Mouse (Mus musculus) testis, adult 2 months (tissue): ENCODE results near the gene Fam162a. TPM values are rescaled to one million over a fixed set of nuclear protein-coding genes. Genes with fewer than 3 reads are reported as not detected.
"Not testable (repeated sequence)": the region's sequence is repeated elsewhere in the genome, so short reads cannot be mapped to it uniquely, and the experiment has no call there.

Source experiments
- H3K27ac ChIP-seq: fragments of 200-500 bp; 2 replicates; pipeline ENCODE4 v1.5.1; 2012; ENCODE audit warnings: low read depth, low read length; ENCODE audit not compliant: control insufficient read depth, insufficient read depth
- H3K27me3 ChIP-seq: fragments of 200-500 bp; 2 replicates; pipeline ENCODE4 v1.6.1; 2012; ENCODE audit warnings: mild to moderate bottlenecking, low read length, moderate library complexity; ENCODE audit not compliant: control insufficient read depth, insufficient read depth
- H3K36me3 ChIP-seq: fragments of 200-500 bp; 2 replicates; pipeline ENCODE4 v1.6.1; 2012; ENCODE audit warnings: mild to moderate bottlenecking, low read length; ENCODE audit not compliant: control insufficient read depth, insufficient read depth
- H3K4me1 ChIP-seq: fragments of 200-500 bp; 2 replicates; pipeline ENCODE4 v1.6.1; 2012; ENCODE audit warnings: low read length; ENCODE audit not compliant: control insufficient read depth, insufficient read depth
- H3K4me3 ChIP-seq: fragments of 200-500 bp; 2 replicates; pipeline ENCODE4 v1.5.1; 2012; ENCODE audit warnings: low read depth, mild to moderate bottlenecking, low read length, moderate library complexity, mixed read lengths; ENCODE audit not compliant: control insufficient read depth
- CTCF ChIP-seq: fragments of 200-500 bp; IDR thresholded peaks from 2 replicates; pipeline ENCODE4 v1.5.1; 2012; ENCODE audit warnings: low read depth, mild to moderate bottlenecking, inconsistent platforms, low read length, moderate library complexity; ENCODE audit not compliant: control insufficient read depth, insufficient read depth, insufficient replicate concordance
- POLR2A ChIP-seq: fragments of 200-500 bp; IDR thresholded peaks from 2 replicates; pipeline ENCODE4 v1.6.1; 2012; ENCODE audit warnings: low read depth, mild to moderate bottlenecking, inconsistent platforms, low read length, moderate library complexity; ENCODE audit not compliant: control insufficient read depth
- polyA plus RNA-seq: library from polyadenylated mRNA; depleted of rRNA; stranded (reverse); fragments of >200 nt; gene quantifications from 2 replicates; pipeline ENCODE4 v1.2.3, GENCODE M21; 2012; rRNA removed

The Fam162a gene
- polyA plus RNA-seq, 1 experiment = 73.0 TPM

GRCm38 (mm10) chr16:36040640-36041624 lies 30.5 kb downstream of the Fam162a start, which contains the start of gene Wdr5b:
Gene Wdr5b, plus strand, starts transcription at chr16:36041190.
- Histone ChIP-seq H3K4me3 (peak within 1 kb of the TSS; percentile 95), H3K4me1 (peaks cover 9% of the 10 kb centered on the region), H3K27ac (peak within 1 kb of the TSS; percentile 71), H3K36me3 (peaks cover 1% of the 10 kb centered on the region; the same call in 1 of the 2 replicates), H3K27me3 (no peaks in the 10 kb centered on the region)
- TF ChIP-seq POLR2A = peak; percentile 39; the same call in 1 of the 2 replicates
- no peak for TF ChIP-seq CTCF

DNA sequence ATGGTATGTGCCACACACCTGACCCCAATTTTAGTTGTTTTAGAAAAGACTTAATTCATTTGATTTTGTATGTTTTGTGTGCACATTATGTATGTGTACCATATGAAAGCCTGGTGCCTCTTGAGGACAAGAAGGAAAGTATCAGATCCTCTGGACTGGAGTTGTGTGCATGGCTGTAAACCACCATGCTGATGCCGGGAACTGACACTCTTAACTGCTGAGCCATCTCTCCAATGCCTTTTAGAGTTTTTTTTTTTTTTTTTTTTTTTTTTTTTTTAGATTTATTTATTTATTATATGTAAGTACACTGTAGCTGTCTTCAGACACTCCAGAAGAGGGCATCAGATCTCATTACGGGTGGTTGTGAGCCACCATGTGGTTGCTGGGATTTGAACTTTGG lies 43.3 kb downstream of the Fam162a start:
- not testable (repeated sequence) for H3K27ac ChIP-seq, H3K36me3 ChIP-seq, H3K4me1 ChIP-seq, H3K27me3 ChIP-seq
- H3K4me3 ChIP-seq = peak overlapping the region; percentile 55; the same call in 1 of the 2 replicates

- Histone ChIP-seq H3K27me3 (no peaks in the 10 kb centered on the region), H3K4me3 (no peak overlapping the region), H3K4me1 (no peaks in the 10 kb centered on the region), H3K27ac (no peak overlapping the region), H3K36me3 (no peaks in the 10 kb centered on the region; the same call in none of the 2 replicates)
- TF ChIP-seq POLR2A (no peak), CTCF (no peak)
Measured at GRCm38 (mm10) chr16:36016335-36016734, 55.1 kb downstream of the Fam162a start.

DNA sequence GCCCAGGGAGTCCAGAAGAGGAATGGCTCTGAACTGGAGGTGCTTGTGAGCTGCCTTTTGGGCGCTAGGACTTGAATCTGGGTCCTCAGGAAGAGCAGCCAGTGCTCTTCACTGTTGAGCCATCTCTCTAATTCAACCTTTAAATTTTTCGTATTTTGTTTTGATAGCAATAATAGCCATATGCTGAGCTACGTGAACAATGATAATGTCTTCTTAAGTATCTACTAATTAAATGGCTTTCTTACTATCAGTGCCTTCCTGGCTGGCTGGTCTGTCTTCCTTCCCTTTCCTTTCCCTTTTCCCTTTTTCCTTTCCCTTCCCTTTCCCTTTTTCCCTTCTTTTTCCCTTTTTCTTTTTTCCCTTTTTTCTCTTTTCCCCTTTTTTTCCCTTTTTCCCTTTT lies 63.0 kb downstream of the Fam162a start:
- Histone ChIP-seq H3K36me3 (no peaks in the 10 kb centered on the region), H3K4me1 (no peaks in the 10 kb centered on the region), H3K27me3 (no peaks in the 10 kb centered on the region), H3K4me3 (no peak overlapping the region), H3K27ac (no peak overlapping the region)
- TF ChIP-seq CTCF = no peak

GRCm38 (mm10) chr16:35998852-35999251 lies 72.5 kb downstream of the Fam162a start:
- not testable (repeated sequence) for H3K36me3 ChIP-seq, H3K27ac ChIP-seq, H3K27me3 ChIP-seq, H3K4me3 ChIP-seq, H3K4me1 ChIP-seq

Other genes starting within 250 kb of the Fam162a start
- 0.27 and 0.34 TPM in 2 replicates for gene Parp14, start 200.1 kb downstream of the Fam162a start, polyA plus RNA-seq
- 0.38 and 0.60 TPM in 2 replicates for gene Parp9, start 133.1 kb downstream of the Fam162a start, polyA plus RNA-seq
- gene Dtx3l, start 132.4 kb downstream of the Fam162a start, polyA plus RNA-seq = 0.44 and 0.59 TPM in 2 replicates
- 10.6 and 13.7 TPM in 2 replicates for gene Kpna1, start 92.8 kb downstream of the Fam162a start, polyA plus RNA-seq
- gene Wdr5b, start 30.4 kb downstream of the Fam162a start, polyA plus RNA-seq = 1.1 and 1.2 TPM in 2 replicates
- 10.4 and 13.0 TPM in 2 replicates for gene Ccdc58, start 91 bp upstream of the Fam162a start, polyA plus RNA-seq
- not detected in 2 replicates for gene Csta1, start 59.6 kb upstream of the Fam162a start, polyA plus RNA-seq
- 0.52 and 0.64 TPM in 2 replicates for gene Stfa2l1, start 85.2 kb upstream of the Fam162a start, polyA plus RNA-seq
- not detected in 2 replicates for gene Gm5483, start 112.6 kb upstream of the Fam162a start, polyA plus RNA-seq
- 2.2 TPM in 1 of 2 replicates, not detected in the other for gene Gm5416, start 138.8 kb upstream of the Fam162a start, polyA plus RNA-seq
- gene 2010005H15Rik, start 149.9 kb upstream of the Fam162a start, polyA plus RNA-seq = not detected in 2 replicates
- gene Stfa1, start 205.4 kb upstream of the Fam162a start, polyA plus RNA-seq = not detected in 2 replicates